Mouse (Mus musculus) megakaryocyte, embryonic 14.5 days (primary cell): ENCODE data around the gene Rere.

ENCODE experiments used
- FLI1 ChIP-seq: IDR thresholded peaks from 2 replicates; pipeline ENCODE4 v1.6.1; 2012; ENCODE audit warnings: low read length, inconsistent platforms, mixed read lengths
- GATA1 ChIP-seq: IDR thresholded peaks from 3 replicates; pipeline ENCODE4 v1.6.1; 2012; ENCODE audit warnings: mixed read lengths, low read length, inconsistent platforms, borderline replicate concordance

- TF ChIP-seq GATA1, result no peak
- TF ChIP-seq FLI1, result no peak
Measured at GRCm38 (mm10) chr4:150531869-150532268, 250.4 kb downstream of the Rere start.
